Mouse (Mus musculus) MEL (cell line): ENCODE measurements around the gene Galnt10. TPM values are rescaled to one million over a fixed set of nuclear protein-coding genes. Genes with fewer than 3 reads are reported as not detected.

ENCODE experiments used
- DNase-seq: peaks from one replicate; pipeline ENCODE4 v3.0.0; 2011; ENCODE audit warnings: low read depth, low spot score
- H3K27ac ChIP-seq: 2 replicates; pipeline ENCODE4 v1.5.1; 2012; ENCODE audit warnings: low read depth, mild to moderate bottlenecking, control low read depth, low read length, moderate library complexity; ENCODE audit not compliant: control insufficient read depth
- H3K27me3 ChIP-seq, 2 experiments: fragments of 150-350 bp in 1 of 2; sonication (generic) in 1 of 2; 2 replicates each; pipeline ENCODE4 v1.6.1; 2012; ENCODE audit warnings: low read length in 2 of 2, mild to moderate bottlenecking in 2 of 2, improper control_type of control experiment in 1 of 2, moderate library complexity in 1 of 2; ENCODE audit not compliant: insufficient read depth in 2 of 2, control insufficient read depth in 1 of 2
- H3K36me3 ChIP-seq, 2 experiments: 2 replicates each; pipeline ENCODE4 v1.6.1; 2012 to 2014; ENCODE audit warnings: low read length in 2 of 2, improper control_type of control experiment in 1 of 2, inconsistent platforms in 1 of 2, mild to moderate bottlenecking in 1 of 2; ENCODE audit not compliant: insufficient read depth in 2 of 2, control insufficient read depth in 1 of 2
- H3K4me1 ChIP-seq, 2 experiments: fragments of 150-350 bp in 1 of 2; sonication (generic) in 1 of 2; 2 replicates each; pipeline ENCODE4 v1.6.1; 2012; ENCODE audit warnings: low read length in 2 of 2, improper control_type of control experiment in 1 of 2, mild to moderate bottlenecking in 1 of 2; ENCODE audit not compliant: insufficient read depth in 2 of 2, control insufficient read depth in 1 of 2
- H3K4me3 ChIP-seq, 2 experiments: fragments of 150-350 bp in 1 of 2; sonication (generic) in 1 of 2; 2 replicates each; pipeline ENCODE4 v1.5.1; 2012; ENCODE audit warnings: low read depth in 2 of 2, low read length in 2 of 2, mild to moderate bottlenecking in 2 of 2, moderate library complexity in 2 of 2, control low read depth in 1 of 2, improper control_type of control experiment in 1 of 2; ENCODE audit not compliant: control insufficient read depth in 1 of 2, insufficient read depth in 1 of 2
- H3K79me2 ChIP-seq: 2 replicates; pipeline ENCODE4 v1.6.1; 2012; ENCODE audit warnings: mild to moderate bottlenecking, low read length, moderate library complexity; ENCODE audit not compliant: control insufficient read depth, poor library complexity, insufficient read depth
- H3K9ac ChIP-seq: 2 replicates; pipeline ENCODE4 v1.6.1; 2012; ENCODE audit warnings: low read depth, mild to moderate bottlenecking, control low read depth, low read length, moderate library complexity; ENCODE audit not compliant: control insufficient read depth, poor library complexity, severe bottlenecking
- H3K9me3 ChIP-seq: fragments of 150-350 bp; sonication (generic); replicated peaks from 2 replicates; pipeline ENCODE4 v1.6.1; 2012; ENCODE audit warnings: mild to moderate bottlenecking, low read length, improper control_type of control experiment, moderate library complexity; ENCODE audit not compliant: insufficient read depth
- BHLHE40 ChIP-seq: IDR thresholded peaks from 2 replicates; pipeline ENCODE4 v1.6.1; 2012; ENCODE audit warnings: low read depth, mild to moderate bottlenecking, inconsistent platforms, low read length, improper control_type of control experiment, borderline replicate concordance
- CHD1 ChIP-seq: IDR thresholded peaks from 2 replicates; pipeline ENCODE4 v1.6.1; 2012; ENCODE audit warnings: low read depth, mild to moderate bottlenecking, inconsistent platforms, low read length, improper control_type of control experiment
- CHD2 ChIP-seq: IDR thresholded peaks from 2 replicates; pipeline ENCODE4 v1.6.1; 2011; ENCODE audit warnings: low read length, improper control_type of control experiment
- CTCF ChIP-seq, 3 experiments: IDR thresholded peaks in 2 of 3; conservative IDR thresholded peaks in 1 of 3; 2 replicates each; pipeline ENCODE4 v1.5.1; 2011 to 2012; ENCODE audit warnings: low read length in 3 of 3, low read depth in 2 of 3, mild to moderate bottlenecking in 2 of 3, improper control_type of control experiment in 1 of 3, inconsistent platforms in 1 of 3, mixed read lengths in 1 of 3, moderate library complexity in 1 of 3; ENCODE audit not compliant: control insufficient read depth in 1 of 3, insufficient read depth in 1 of 3, poor library complexity in 1 of 3, severe bottlenecking in 1 of 3
- ELF1 ChIP-seq: IDR thresholded peaks from 2 replicates; pipeline ENCODE4 v1.6.1; 2014; ENCODE audit warnings: low read depth, mild to moderate bottlenecking, inconsistent platforms, low read length, improper control_type of control experiment, moderate library complexity
- EP300 ChIP-seq, 2 experiments: IDR thresholded peaks; 2 replicates each; pipeline ENCODE4 v1.6.1; 2011; ENCODE audit warnings: improper control_type of control experiment in 2 of 2, low read length in 2 of 2, low read depth in 1 of 2, mild to moderate bottlenecking in 1 of 2
- ETS1 ChIP-seq: IDR thresholded peaks from 2 replicates; pipeline ENCODE4 v1.6.1; 2012; ENCODE audit warnings: low read depth, mild to moderate bottlenecking, inconsistent platforms, low read length, improper control_type of control experiment, moderate library complexity
- GABPA ChIP-seq: IDR thresholded peaks from 2 replicates; pipeline ENCODE4 v1.6.1; 2012; ENCODE audit warnings: low read depth, mild to moderate bottlenecking, inconsistent platforms, low read length, improper control_type of control experiment, moderate library complexity
- HCFC1 ChIP-seq: IDR thresholded peaks from 2 replicates; pipeline ENCODE4 v1.6.1; 2012; ENCODE audit warnings: low read depth, mild to moderate bottlenecking, inconsistent platforms, low read length, improper control_type of control experiment, moderate library complexity
- KAT2A ChIP-seq: conservative IDR thresholded peaks from 2 replicates; pipeline ENCODE4 v1.6.1; 2012; ENCODE audit warnings: low read depth, low read length, improper control_type of control experiment, inconsistent platforms
- MAFK ChIP-seq: IDR thresholded peaks from 2 replicates; pipeline ENCODE4 v1.6.1; 2011; ENCODE audit warnings: low read depth, mild to moderate bottlenecking, low read length, improper control_type of control experiment, borderline replicate concordance
- MAX ChIP-seq: IDR thresholded peaks from 2 replicates; pipeline ENCODE4 v1.6.1; 2011; ENCODE audit warnings: low read length, improper control_type of control experiment
- MAZ ChIP-seq: IDR thresholded peaks from 2 replicates; pipeline ENCODE4 v1.6.1; 2012; ENCODE audit warnings: low read depth, mild to moderate bottlenecking, inconsistent platforms, low read length, improper control_type of control experiment
- MXI1 ChIP-seq: IDR thresholded peaks from 2 replicates; pipeline ENCODE4 v1.6.1; 2011; ENCODE audit warnings: mild to moderate bottlenecking, low read depth, low read length, improper control_type of control experiment
- MYB ChIP-seq: IDR thresholded peaks from 2 replicates; pipeline ENCODE4 v1.6.1; 2011; ENCODE audit warnings: mild to moderate bottlenecking, low read depth, low read length, improper control_type of control experiment
- MYC ChIP-seq: IDR thresholded peaks from 2 replicates; pipeline ENCODE4 v1.6.1; 2011; ENCODE audit warnings: low read depth, mild to moderate bottlenecking, low read length, improper control_type of control experiment, moderate library complexity
- NELFE ChIP-seq: IDR thresholded peaks from 2 replicates; pipeline ENCODE4 v1.6.1; 2011; ENCODE audit warnings: low read depth, low read length, improper control_type of control experiment
- NRF1 ChIP-seq: IDR thresholded peaks from 2 replicates; pipeline ENCODE4 v1.6.1; 2014; ENCODE audit warnings: low read depth, mild to moderate bottlenecking, inconsistent platforms, low read length, improper control_type of control experiment, moderate library complexity; ENCODE audit not compliant: poor library complexity, insufficient read depth, severe bottlenecking
- POLR2A ChIP-seq, 2 experiments: IDR thresholded peaks; 2 replicates each; pipeline ENCODE4 v1.6.1; 2011 to 2012; ENCODE audit warnings: low read length in 2 of 2, mild to moderate bottlenecking in 2 of 2, control low read depth in 1 of 2, improper control_type of control experiment in 1 of 2, low read depth in 1 of 2, moderate library complexity in 1 of 2; ENCODE audit not compliant: control insufficient read depth in 1 of 2, insufficient read depth in 1 of 2, poor library complexity in 1 of 2
- POLR2AphosphoS2 ChIP-seq: IDR thresholded peaks from 2 replicates; pipeline ENCODE4 v1.6.1; 2011; ENCODE audit warnings: low read length, improper control_type of control experiment
- SIN3A ChIP-seq: IDR thresholded peaks from 2 replicates; pipeline ENCODE4 v1.6.1; 2012; ENCODE audit warnings: low read length, improper control_type of control experiment, inconsistent platforms
- TBP ChIP-seq: IDR thresholded peaks from 2 replicates; pipeline ENCODE4 v1.8.0; 2011; ENCODE audit warnings: low read depth, low read length, improper control_type of control experiment
- USF2 ChIP-seq, 2 experiments: IDR thresholded peaks; 2 replicates each; pipeline ENCODE4 v1.6.1; 2011 to 2012; ENCODE audit warnings: improper control_type of control experiment in 2 of 2, low read length in 2 of 2, borderline replicate concordance in 1 of 2, inconsistent platforms in 1 of 2, low read depth in 1 of 2, mild to moderate bottlenecking in 1 of 2; ENCODE audit not compliant: insufficient read depth in 1 of 2
- ZC3H11A ChIP-seq: IDR thresholded peaks from 2 replicates; pipeline ENCODE4 v1.6.1; 2012; ENCODE audit warnings: low read depth, mild to moderate bottlenecking, inconsistent platforms, low read length, improper control_type of control experiment
- ZKSCAN1 ChIP-seq: IDR thresholded peaks from 2 replicates; pipeline ENCODE4 v1.6.1; 2012; ENCODE audit warnings: low read depth, mild to moderate bottlenecking, inconsistent platforms, low read length, improper control_type of control experiment, moderate library complexity
- ZMIZ1 ChIP-seq: IDR thresholded peaks from 2 replicates; pipeline ENCODE4 v1.6.1; 2012; ENCODE audit warnings: low read depth, mild to moderate bottlenecking, inconsistent platforms, low read length, improper control_type of control experiment, moderate library complexity
- ZNF384 ChIP-seq: IDR thresholded peaks from 2 replicates; pipeline ENCODE4 v1.6.1; 2012; ENCODE audit warnings: low read depth, mild to moderate bottlenecking, inconsistent platforms, low read length, improper control_type of control experiment
- polyA plus RNA-seq, 2 experiments: library from polyadenylated mRNA; stranded (reverse) in 1 of 2; unstranded in 1 of 2; fragments of >175 nt in 1 of 2; fragments of >200 nt in 1 of 2; gene quantifications; 2 replicates each; pipeline versions ENCODE4 v1.2.1 to v1.2.4; 2012; ENCODE audit warnings: low replicate concordance in 2 of 2, low read depth in 1 of 2; ENCODE audit not compliant: insufficient read length in 2 of 2, insufficient read depth in 1 of 2, missing spikeins in 1 of 2
- total RNA-seq: library from RNA; depleted of rRNA; stranded (reverse); fragments of 300-350 nt; gene quantifications from 2 replicates; pipeline ENCODE4 v1.2.3, GENCODE M21; 2012

The Galnt10 gene
- total and polyA plus RNA-seq, 3 experiments: 26.7 to 27.4 TPM; not detected in 1

DNA sequence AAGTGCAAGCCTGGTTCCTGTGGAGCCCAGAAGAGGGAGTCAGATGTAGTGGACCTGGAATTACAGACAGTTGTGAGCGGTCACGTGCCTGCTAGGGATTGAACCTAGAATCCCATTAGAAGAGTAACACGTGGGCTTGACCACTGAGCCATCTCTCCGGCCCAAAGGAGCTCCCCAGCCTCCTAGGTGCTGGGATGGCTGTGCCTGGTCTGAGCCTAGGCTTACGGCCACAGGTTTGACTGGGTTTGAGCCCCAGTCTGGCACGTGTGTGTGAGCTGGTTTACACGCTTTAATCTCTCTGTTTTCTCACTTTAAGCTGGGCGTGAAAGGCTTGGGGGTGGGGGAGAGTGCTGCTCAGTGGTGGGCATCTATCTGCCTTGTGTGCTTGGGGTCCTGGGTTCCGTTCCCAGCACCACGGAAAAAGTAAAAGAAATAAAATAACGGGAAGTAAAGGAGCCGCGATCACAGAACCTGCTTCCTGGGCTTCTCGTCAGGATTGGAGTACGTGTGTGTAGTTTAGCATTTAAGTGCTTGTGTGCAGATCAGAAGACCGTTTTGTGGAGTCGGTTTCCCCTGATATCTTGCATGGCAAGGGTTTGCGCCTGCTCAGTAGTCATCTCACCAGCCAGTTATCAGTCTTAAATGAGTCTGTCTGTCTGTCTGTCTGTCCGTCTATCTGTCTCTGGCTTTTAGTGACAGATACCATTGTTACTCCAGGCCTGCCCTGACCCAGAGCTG is 16.4 kb downstream of the Galnt10 start (continued):
- peak; percentile 90 to 91 for TF ChIP-seq EP300 (IDR thresholded peaks at IDR 0.05; ENCODE audit: low read depth in 1 of 2, low read length in 2 of 2)
- no peak for TF ChIP-seq CHD1
- no peak for TF ChIP-seq CHD2
- peak; percentile 75; the same call in 1 of the 2 replicates for TF ChIP-seq ETS1
- TF ChIP-seq NELFE: peak; percentile 81
- TF ChIP-seq TBP: peak; percentile 93
- TF ChIP-seq ZMIZ1: peak; percentile 94
- TF ChIP-seq MXI1: peak; percentile 62
- peak; percentile 68; the same call in 1 of the 2 replicates for TF ChIP-seq MAX
- peak; percentile 67 for TF ChIP-seq NRF1
- TF ChIP-seq BHLHE40: peak; percentile 62; the same call in 1 of the 2 replicates
- TF ChIP-seq, all 39 proteins: peak for 23

GRCm38 (mm10) chr11:57662231-57662630 is 17.0 kb downstream of the Galnt10 start:
- Histone ChIP-seq H3K4me3 (no peak overlapping the region), H3K27ac (peak overlapping the region; percentile 91), H3K79me2 (peaks cover 10% of the 10 kb centered on the region), H3K9ac (peak overlapping the region; percentile 9), H3K27me3 (no peaks in the 10 kb centered on the region), H3K36me3 (peaks cover 0 to 24% of the 10 kb centered on the region in 2 experiments; a peak in 2 of 4 replicates), H3K4me1 (peaks cover 28 to 32% of the 10 kb centered on the region in 2 experiments), H3K9me3 (no peaks in the 10 kb centered on the region)
- no peak for TF ChIP-seq SIN3A
- no peak for TF ChIP-seq CHD1
- no peak for TF ChIP-seq ZC3H11A
- no peak for TF ChIP-seq NRF1
- no peak for TF ChIP-seq KAT2A
- no peak for DNase-seq

DNA sequence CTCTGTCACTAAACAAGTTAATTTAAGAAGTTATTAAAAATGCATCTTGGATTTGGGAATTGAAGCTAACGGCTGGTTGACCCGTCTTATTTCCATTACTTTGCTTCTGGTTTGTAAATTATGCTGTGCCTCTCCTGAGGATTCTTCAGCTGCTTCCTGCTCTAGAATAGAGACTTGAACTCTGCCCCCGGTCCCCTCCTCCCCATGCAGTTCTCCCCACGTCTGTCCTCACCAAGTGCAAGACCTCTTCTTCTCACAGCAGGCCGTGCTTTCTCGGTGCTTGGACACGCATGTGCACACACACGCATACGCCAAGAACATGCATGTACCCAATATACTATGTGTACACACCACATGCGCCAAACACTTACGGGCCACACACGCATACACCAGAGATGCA is 18.0 kb downstream of the Galnt10 start:
- Histone ChIP-seq H3K79me2 (peaks cover 5% of the 10 kb centered on the region), H3K9ac (no peak overlapping the region), H3K4me3 (no peak overlapping the region), H3K4me1 (peaks cover 21% of the 10 kb centered on the region in 2 experiments), H3K27ac (no peak overlapping the region), H3K36me3 (peaks cover 0 to 15% of the 10 kb centered on the region in 2 experiments; a peak in 2 of 4 replicates), H3K27me3 (no peaks in the 10 kb centered on the region), H3K9me3 (no peaks in the 10 kb centered on the region)
- no peak for DNase-seq
- no peak for TF ChIP-seq MAFK
- no peak for TF ChIP-seq ZKSCAN1
- no peak for TF ChIP-seq MYB
- no peak for TF ChIP-seq BHLHE40
- no peak for TF ChIP-seq MYC
- no peak for TF ChIP-seq MXI1
- TF ChIP-seq MAX: no peak
- no peak for TF ChIP-seq CHD1
- TF ChIP-seq EP300 (IDR thresholded peaks at IDR 0.05; ENCODE audit: low read depth in 1 of 2, low read length in 2 of 2): no peak
- no peak for TF ChIP-seq POLR2A (IDR thresholded peaks at IDR 0.05; ENCODE audit: control insufficient read depth in 1 of 2, insufficient read depth in 1 of 2, low read depth in 1 of 2, low read length in 2 of 2, poor library complexity in 1 of 2)
- no peak for TF ChIP-seq TBP
- no peak for TF ChIP-seq ELF1
- no peak for TF ChIP-seq GABPA
- no peak for TF ChIP-seq HCFC1
- no peak for TF ChIP-seq CTCF (IDR thresholded peaks at IDR 0.05 in 2 of 3, conservative IDR thresholded peaks at IDR 0.05 in 1 of 3; ENCODE audit: control insufficient read depth in 1 of 3, insufficient read depth in 1 of 3, low read depth in 2 of 3, low read length in 3 of 3, poor library complexity in 1 of 3, severe bottlenecking in 1 of 3)
- TF ChIP-seq MAZ: no peak
- no peak for TF ChIP-seq POLR2AphosphoS2
- TF ChIP-seq USF2 (IDR thresholded peaks at IDR 0.05; ENCODE audit: borderline replicate concordance in 1 of 2, insufficient read depth in 1 of 2, low read depth in 1 of 2, low read length in 2 of 2): no peak
- no peak for TF ChIP-seq ZNF384
